Mouse (Mus musculus) inflammation-experienced regulatory T-cells (primary cell): ENCODE data around the gene Zc3h15. TPM values are rescaled to one million over a fixed set of nuclear protein-coding genes. Genes with fewer than 3 reads are reported as not detected.

ENCODE experiments used
- polyA plus RNA-seq, 2 experiments: library from polyadenylated mRNA; unstranded; fragments of 100-300 nt; shearing (Covaris generic); gene quantifications; one replicate each; pipeline ENCODE4 v1.2.1; 2017

Zc3h15 gene
- polyA plus RNA-seq, result 100 to 1,000 TPM; 109 to 120 TPM

GRCm38 (mm10) chr2:83644276-83645252, at the start of gene Zc3h15:
TSS of gene Zc3h15 (plus strand) at chr2:83644435.

Other genes starting within 250 kb of the Zc3h15 start
- 10 to 100 TPM; 45.9 to 89.9 TPM for gene Itgav, start 80.0 kb downstream of the Zc3h15 start, polyA plus RNA-seq
- 1 to 10 TPM in 1 of 2 experiments, under 1 TPM in 1; 0.76 to 2.0 TPM for gene Fam171b, start 168.2 kb downstream of the Zc3h15 start, polyA plus RNA-seq